Mouse (Mus musculus) kidney, embryonic 14.5 days (tissue): Measurements from ENCODE around the gene Pdhb. TPM values are rescaled to one million over a fixed set of nuclear protein-coding genes. Genes with fewer than 3 reads are reported as not detected.

Experiments used
- polyA plus RNA-seq: library from polyadenylated mRNA; unstranded; fragments of >200 nt; fragmentation: Nextera tagmentation; extraction: Ambion mirVana; gene quantifications from 2 replicates; pipeline ENCODE4 v1.2.1, GENCODE M21; 2014

The Pdhb gene
- polyA plus RNA-seq, 1 experiment from 2014 or later = 247 TPM

Other genes starting within 250 kb of the Pdhb start
- gene Gm45521, start 215.7 kb downstream of the Pdhb start, polyA plus RNA-seq = not detected in 2 replicates
- 0.14 and 0.31 TPM in 2 replicates for gene Dnase1l3, start 178.5 kb downstream of the Pdhb start, polyA plus RNA-seq
- gene Abhd6, start 170.1 kb downstream of the Pdhb start, polyA plus RNA-seq = 25.4 and 25.7 TPM in 2 replicates
- gene Rpp14, start 92.7 kb downstream of the Pdhb start, polyA plus RNA-seq = 48.7 and 71.6 TPM in 2 replicates
- gene Pxk, start 74.8 kb downstream of the Pdhb start, polyA plus RNA-seq = 25.2 and 32.2 TPM in 2 replicates
- gene Kctd6, start 41.1 kb upstream of the Pdhb start, polyA plus RNA-seq = 9.1 and 10.4 TPM in 2 replicates
- gene Acox2, start 86.3 kb upstream of the Pdhb start, polyA plus RNA-seq = not detected in 2 replicates
- gene Fam107a, start 145.0 kb upstream of the Pdhb start, polyA plus RNA-seq = 3.2 and 4.0 TPM in 2 replicates
- 2.7 and 2.8 TPM in 2 replicates for gene Oit1, start 205.7 kb upstream of the Pdhb start, polyA plus RNA-seq